Mouse (Mus musculus) B cell, adult 2 months (primary cell): ENCODE data around the gene Ubxn2a.

Experiments used
- DNase-seq, 2 experiments: peaks; one replicate each; pipeline ENCODE4 v3.0.0; 2022

The Ubxn2a gene

GRCm38 (mm10) chr12:4878296-4878783 lies 29.2 kb downstream of the Ubxn2a start:
- no peak for DNase-seq

DNA sequence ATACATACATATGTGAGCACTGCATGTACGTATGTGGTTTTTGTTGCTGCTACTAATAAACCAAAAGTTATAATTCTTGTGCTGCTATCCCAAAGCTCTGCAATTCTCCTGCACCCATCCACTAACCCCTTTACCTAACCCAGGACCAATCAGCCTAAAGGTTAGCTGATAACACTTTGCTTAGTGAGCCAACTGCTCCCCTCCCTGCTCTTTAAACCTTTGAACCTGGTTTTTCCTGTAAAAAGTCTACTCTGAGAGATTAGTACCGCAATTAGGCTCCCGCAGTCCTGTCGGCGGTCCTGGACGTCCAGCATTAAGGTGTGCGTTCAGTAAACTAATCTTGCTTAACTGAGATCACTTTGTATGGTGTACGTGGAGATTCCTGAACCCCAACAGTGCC lies 31.9 kb downstream of the Ubxn2a start:
- DNase-seq: no peak

DNA sequence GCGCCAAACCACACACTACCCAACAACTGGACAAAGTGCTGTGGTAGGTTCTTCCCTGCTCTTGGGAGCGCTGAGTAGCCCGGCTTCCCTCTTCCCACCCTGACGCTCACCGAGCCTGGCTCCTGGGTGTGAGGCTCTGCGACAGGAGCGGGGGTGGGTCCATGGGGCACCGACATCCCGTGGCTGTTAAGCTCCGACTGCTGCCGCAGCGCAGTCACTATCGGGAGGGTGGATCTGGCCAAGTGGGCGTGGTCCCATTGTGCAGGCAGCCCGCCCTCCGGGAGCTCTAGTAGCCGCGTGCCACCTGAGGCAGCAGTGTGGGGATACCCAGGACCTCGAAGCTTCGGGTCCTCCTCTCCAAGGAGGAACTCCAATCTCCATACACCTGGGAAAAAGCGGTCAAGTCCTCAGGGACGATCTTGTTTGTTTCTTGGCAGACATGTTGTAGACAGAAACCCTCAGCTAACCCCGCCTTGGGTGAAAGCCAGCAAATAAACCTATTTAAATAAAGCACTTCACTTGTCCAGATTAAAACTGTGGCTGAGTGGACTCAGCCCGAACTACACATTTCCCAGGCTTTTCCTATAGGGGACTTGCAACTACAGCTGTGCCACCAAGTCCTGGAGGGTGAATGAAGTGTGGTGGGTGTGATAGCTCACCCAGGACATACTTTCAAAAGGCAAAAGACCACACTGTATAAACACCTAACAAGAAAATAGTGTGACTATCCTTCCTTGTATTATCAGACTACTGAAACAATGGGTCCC lies 33.2 kb downstream of the Ubxn2a start, which contains the start of gene Mfsd2b:
Gene Mfsd2b, minus strand, starts transcription at position 199 of the 767 bp plus-strand sequence.
- DNase-seq: peak; percentile 57 to 59

DNA sequence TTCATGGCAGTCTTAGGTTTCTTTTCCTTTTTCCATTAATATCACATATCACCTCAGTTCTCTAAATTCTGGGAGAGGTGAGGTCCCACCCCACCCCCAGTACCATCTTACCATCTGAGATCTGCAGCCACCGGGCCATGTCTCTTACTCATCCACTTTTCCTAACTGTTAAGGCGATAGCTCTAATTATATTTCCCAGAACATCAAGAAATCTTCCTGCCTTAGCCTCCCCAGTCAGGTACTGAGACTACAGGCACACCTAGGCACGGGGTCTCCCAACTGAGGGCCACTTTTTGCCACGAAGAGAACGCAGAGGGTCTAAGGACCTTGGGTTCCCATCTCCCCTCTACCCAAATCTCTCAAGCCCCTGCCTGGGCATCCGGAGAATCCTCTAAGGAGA lies 34.0 kb downstream of the Ubxn2a start:
- DNase-seq: no peak

DNA sequence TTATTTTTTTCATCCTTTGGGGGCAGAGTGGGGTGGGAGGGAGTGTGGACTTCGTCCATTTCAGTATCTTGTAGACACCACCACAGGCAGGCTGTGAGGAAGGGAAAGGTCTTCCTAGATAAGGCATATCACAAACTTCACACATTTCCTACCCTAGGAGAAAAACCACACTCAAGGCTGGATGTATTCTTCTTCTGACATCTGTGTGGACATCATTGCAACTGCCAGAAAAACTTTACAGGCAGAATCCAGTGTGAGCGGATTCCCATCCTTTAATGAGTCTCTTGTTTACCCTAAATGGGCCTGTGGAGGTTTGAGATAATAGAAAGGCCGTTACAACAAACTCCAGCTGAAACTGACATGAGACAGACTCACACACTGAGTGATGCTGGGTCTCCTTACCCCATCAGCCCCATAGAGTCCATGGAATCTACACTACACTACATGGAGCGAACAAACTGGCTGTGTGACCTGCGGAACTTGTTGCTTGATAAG lies 34.5 kb downstream of the Ubxn2a start:
- DNase-seq: no peak

- DNase-seq: peak; percentile 7 to 22
Observed at GRCm38 (mm10) chr12:4872273-4872672, 35.2 kb downstream of the Ubxn2a start.

DNA sequence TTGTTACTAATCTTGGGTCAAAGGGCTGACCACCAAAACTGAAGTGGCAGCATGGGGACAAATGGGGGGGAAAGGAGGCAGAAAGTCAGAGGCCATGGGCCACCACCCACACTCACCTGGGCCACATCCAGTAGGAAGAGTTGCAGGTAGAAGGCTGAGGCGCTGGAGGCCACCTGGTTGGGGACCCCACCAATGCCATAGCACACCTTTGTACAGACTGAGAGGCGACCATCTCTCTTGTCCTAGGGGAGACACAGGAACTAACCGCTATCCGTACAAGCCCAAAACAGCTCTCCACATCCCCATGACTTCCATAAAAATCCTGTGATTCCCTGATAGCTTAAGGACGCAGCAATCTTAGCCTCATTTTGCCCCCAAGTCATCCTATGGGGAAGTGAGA lies 36.2 kb downstream of the Ubxn2a start:
- no peak for DNase-seq

DNA sequence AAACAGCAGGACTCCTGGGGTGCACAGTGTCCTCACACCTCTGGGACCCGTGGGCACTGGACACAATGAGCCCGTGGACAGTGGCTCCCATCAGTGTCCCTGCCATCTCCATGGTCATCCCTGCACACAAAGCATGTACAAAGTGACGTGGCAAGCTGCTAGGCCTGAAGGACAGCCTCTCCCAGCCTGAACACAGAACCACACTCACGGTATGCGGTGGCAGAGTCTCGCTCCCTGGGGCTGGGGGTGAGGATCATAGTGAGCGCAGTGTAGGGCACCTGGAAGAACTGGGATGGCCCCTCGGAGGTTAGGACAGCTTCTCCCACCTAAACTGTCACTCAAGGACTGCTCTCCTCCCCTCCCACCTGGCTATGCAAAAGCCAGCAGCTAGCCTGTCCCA lies 38.6 kb downstream of the Ubxn2a start:
- DNase-seq: no peak

GRCm38 (mm10) chr12:4864338-4864690 lies 43.2 kb downstream of the Ubxn2a start:
- DNase-seq: no peak

- DNase-seq: no peak
Observed at GRCm38 (mm10) chr12:4863654-4864337, 43.7 kb downstream of the Ubxn2a start.

DNA sequence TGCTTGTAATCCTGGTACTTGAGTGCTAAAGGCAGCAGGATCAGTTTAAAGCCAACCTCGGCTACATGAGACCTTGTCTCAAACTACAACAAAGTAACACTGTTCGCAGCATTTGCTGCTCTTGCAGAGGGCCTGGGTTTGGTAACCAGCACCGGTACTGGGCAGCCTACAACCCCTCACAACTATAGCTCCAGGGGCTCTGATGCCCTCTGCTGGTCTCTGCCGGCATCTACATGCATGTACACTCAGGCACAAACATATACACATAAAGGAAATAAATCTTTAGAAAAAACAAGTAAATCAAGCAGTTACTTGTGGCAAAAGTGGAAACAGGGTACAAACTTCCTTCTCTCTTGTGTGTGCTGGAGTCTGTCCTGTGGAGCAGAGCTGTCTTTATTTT lies 44.8 kb downstream of the Ubxn2a start:
- peak in 1 of 2 experiments; percentile 22 for DNase-seq

DNA sequence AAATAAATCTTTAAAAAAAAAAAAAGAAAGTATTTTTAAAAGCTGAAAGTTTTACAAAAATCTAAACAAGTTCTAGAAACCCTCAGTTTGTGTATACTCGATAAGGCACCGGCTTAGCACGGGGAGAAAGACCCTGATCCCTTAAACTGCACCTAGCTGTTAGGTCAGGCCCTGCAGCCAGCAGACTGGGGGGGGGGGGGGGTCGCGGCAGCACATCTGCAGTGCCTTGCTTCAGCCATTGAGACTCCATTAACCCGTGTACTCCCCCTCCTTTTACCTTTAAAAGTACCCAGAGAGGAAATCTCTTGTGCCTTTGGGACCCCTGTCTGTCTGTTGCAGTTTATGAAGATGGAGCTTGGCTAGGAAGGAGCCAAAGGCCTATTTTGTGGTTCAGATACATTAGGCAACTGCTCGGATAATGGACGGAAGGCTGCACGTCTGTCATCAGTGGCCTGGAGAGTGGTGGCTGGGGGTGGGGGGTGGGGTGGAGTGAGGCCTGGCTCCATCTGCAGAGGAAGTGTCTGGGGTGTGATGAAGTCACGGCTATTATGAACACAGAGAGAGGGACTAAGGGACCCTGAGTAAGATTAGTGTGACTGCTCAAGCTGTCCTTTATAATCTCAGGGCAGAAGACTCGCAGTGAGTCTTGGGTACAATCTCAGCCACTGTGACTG lies 48.1 kb downstream of the Ubxn2a start:
- no peak for DNase-seq

DNA sequence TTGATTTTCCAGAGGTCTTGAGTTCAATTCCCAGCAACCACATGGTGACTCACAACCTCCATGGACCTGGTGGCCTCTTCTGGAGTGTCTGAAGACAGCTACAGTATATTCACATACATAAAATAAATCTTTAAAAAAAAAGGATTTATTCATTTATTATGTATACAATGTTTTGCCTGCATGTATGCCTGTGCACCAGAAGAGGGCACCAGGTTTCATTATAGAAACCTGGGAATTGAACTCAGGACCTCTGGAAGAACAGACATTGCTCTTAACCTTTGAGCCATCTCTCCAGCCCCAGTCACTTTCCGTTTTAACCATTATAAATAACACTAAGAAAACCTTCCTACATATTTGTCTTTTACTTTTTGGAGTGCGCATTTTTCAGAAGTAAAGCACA lies 50.7 kb downstream of the Ubxn2a start:
- DNase-seq: no peak

GRCm38 (mm10) chr12:4856160-4856559 lies 51.3 kb downstream of the Ubxn2a start:
- DNase-seq: peak; percentile 69 to 73

- DNase-seq: peak; percentile 44 to 52
Observed at GRCm38 (mm10) chr12:4843741-4844140, 63.8 kb downstream of the Ubxn2a start.

GRCm38 (mm10) chr12:4842890-4843597 lies 64.5 kb downstream of the Ubxn2a start, which contains the start of gene Wdcp:
Wdcp (plus strand) TSS chr12:4843303.
- peak; percentile 86 for DNase-seq

DNA sequence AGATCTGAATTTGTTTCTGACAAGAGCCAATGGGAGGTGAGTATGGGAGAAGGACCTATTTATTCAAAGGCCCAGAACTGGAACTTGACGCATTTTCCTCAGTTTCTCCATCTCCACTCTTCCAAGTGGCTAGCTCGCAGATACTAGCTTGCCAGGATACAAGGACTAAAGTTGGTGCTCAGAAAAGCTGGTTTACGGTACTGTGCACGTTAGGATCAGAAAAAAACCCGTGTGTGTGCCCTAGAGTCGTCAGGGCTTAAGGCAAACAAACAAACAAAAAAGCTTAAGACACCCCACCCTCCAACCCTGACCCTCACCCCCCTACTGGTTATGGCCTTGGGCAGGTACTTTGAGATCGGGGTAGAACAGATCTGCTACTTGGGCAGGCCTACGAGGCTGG lies 65.0 kb downstream of the Ubxn2a start:
- DNase-seq: no peak

DNA sequence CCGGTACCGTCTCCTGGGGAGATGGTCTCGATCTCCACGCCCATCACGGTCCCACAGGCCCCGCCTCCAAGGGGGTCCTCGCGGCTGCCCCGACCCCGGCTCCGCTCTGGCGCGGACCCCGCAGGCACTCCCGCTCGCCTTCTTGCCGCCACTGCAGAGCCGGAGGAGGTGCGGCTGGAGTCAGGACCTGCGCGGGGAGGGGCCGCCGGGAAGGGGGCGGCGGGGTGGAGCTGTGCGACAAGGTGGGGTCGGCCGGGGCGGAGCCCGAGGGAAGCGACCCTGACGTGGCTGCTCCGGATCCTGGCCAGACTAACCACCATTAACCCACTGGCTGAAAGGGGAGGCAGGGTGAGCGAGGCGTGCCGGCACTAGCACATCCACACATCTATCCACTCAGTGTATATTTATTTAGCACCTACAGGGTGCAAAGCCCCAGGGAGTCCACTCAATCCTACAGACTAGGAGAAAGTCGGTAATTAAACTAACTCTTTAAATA lies 66.1 kb downstream of the Ubxn2a start, which contains the start of gene Fkbp1b:
Gene Fkbp1b, minus strand, starts transcription at position 200 of the 496 bp plus-strand sequence.
- peak in 1 of 2 experiments; percentile 28 for DNase-seq

- no peak for DNase-seq
Observed at GRCm38 (mm10) chr12:4840741-4841140, 66.8 kb downstream of the Ubxn2a start.

DNA sequence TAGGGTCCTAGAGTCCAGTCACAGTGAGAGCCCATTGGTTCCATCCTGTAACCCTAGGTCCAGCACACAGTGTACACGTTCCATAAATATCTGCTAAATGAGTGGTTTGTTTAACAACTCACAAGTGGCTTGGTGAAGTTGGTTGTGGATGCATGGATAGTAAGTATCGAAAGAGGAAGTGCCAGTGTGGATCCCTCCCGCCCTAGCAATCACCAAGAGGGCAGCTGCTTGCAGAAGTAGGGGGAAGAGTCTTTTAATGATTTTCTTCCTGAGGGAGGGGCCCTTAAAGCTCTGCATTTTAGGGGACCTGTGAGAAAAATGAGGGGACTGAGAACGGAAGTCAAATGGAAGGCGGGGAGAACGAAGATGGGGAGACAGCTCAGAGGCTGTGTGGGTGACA lies 67.5 kb downstream of the Ubxn2a start:
- peak; percentile 34 to 37 for DNase-seq

DNA sequence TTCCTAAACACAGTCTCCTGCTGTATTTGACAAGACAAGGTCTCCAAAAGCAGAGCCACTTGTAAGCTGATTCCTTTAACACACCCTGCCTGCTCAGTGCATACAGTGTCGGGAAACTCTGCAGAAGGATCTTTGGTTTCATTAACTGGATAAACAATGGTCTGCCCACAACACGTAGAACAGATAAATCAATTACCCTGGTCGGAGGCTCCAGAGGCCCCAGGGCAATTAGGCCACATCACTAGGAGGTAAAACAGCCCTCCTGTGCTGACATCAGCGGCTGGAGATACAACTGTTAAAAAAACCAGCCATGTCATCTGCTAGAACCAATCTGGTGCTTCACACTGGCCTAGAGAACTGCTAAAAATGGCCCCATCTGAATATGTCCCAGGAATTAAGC lies 70.5 kb downstream of the Ubxn2a start:
- DNase-seq: no peak
